Mouse (Mus musculus): ENCODE results near the gene Gm11168. TPM values are rescaled to one million over a fixed set of nuclear protein-coding genes. Genes with fewer than 3 reads are reported as not detected.
A peak's percentile ranks its signal among the peaks of the same experiment; 100 is the strongest.
"Not testable (repeated sequence)": the region's sequence is repeated elsewhere in the genome, so short reads cannot be mapped to it uniquely, and the experiment has no call there.

The Gm11168 gene
- polyA plus RNA-seq, 1 experiment from 2014 or later: not detected

- not testable (repeated sequence) for H3K27me3 ChIP-seq (replicated peaks); H3K27ac ChIP-seq; ATAC-seq (ENCODE audit: low FRiP score, low read depth); H3K4me2 ChIP-seq (replicated peaks); H3K4me1 ChIP-seq; H3K9ac ChIP-seq; H3K4me3 ChIP-seq; H3K36me3 ChIP-seq; H3K9me3 ChIP-seq
- 50% methylated on average over 1 of the region's 9 CpGs for WGBS
Observed at GRCm38 (mm10) chr9:3017108-3017507, 14.0 kb downstream of the Gm11168 start, which contains the start of gene Gm10719. Gm10719 (plus strand) TSS chr9:3017408.

GRCm38 (mm10) chr9:3018944-3019343 lies 15.8 kb downstream of the Gm11168 start:
- not testable (repeated sequence) for ATAC-seq (ENCODE audit: low FRiP score, low read depth); H3K36me3 ChIP-seq; H3K4me2 ChIP-seq (replicated peaks); H3K4me1 ChIP-seq; H3K4me3 ChIP-seq; H3K27ac ChIP-seq; H3K27me3 ChIP-seq (replicated peaks); H3K9ac ChIP-seq; H3K9me3 ChIP-seq
- 65% methylated on average over 9 of the region's 9 CpGs for WGBS

- H3K27ac ChIP-seq; H3K9ac ChIP-seq; H3K4me1 ChIP-seq; H3K27me3 ChIP-seq (replicated peaks); H3K4me2 ChIP-seq (replicated peaks); H3K36me3 ChIP-seq; H3K9me3 ChIP-seq; H3K4me3 ChIP-seq: not testable (repeated sequence)
- peak; percentile 65 for ATAC-seq (ENCODE audit: low FRiP score, low read depth)
- WGBS: 76% methylated on average over 17 of the region's 19 CpGs
Observed at GRCm38 (mm10) chr9:3019835-3020727, 16.9 kb downstream of the Gm11168 start.

GRCm38 (mm10) chr9:3022316-3023008 lies 19.3 kb downstream of the Gm11168 start:
- not testable (repeated sequence) for H3K27ac ChIP-seq; H3K36me3 ChIP-seq; H3K4me3 ChIP-seq; H3K27me3 ChIP-seq (replicated peaks); H3K4me1 ChIP-seq; ATAC-seq (ENCODE audit: low FRiP score, low read depth); H3K9me3 ChIP-seq; H3K4me2 ChIP-seq (replicated peaks); H3K9ac ChIP-seq
- 73% methylated on average over 11 of the region's 13 CpGs for WGBS

- H3K4me2 ChIP-seq (replicated peaks); H3K27ac ChIP-seq; H3K36me3 ChIP-seq; H3K4me3 ChIP-seq; H3K4me1 ChIP-seq; H3K27me3 ChIP-seq (replicated peaks); H3K9ac ChIP-seq; H3K9me3 ChIP-seq; ATAC-seq (ENCODE audit: low FRiP score, low read depth): not testable (repeated sequence)
- 76% methylated on average over 12 of the region's 13 CpGs for WGBS
Observed at GRCm38 (mm10) chr9:3023312-3023984, 20.3 kb downstream of the Gm11168 start, which contains the start of gene Gm10718. Gm10718 (plus strand) TSS chr9:3023547.

GRCm38 (mm10) chr9:3023985-3024648 lies 21.0 kb downstream of the Gm11168 start:
- WGBS: 74% methylated on average over 16 of the region's 16 CpGs
- H3K4me3 ChIP-seq; H3K27me3 ChIP-seq (replicated peaks); H3K36me3 ChIP-seq; H3K27ac ChIP-seq; H3K9me3 ChIP-seq; H3K4me2 ChIP-seq (replicated peaks); H3K4me1 ChIP-seq; H3K9ac ChIP-seq; ATAC-seq (ENCODE audit: low FRiP score, low read depth): not testable (repeated sequence)

GRCm38 (mm10) chr9:3024912-3025467 lies 21.8 kb downstream of the Gm11168 start, which contains the start of gene Gm10717:
Gm10717 (plus strand) TSS chr9:3025417.
- WGBS: 70% methylated on average over 12 of the region's 12 CpGs
- not testable (repeated sequence) for H3K4me1 ChIP-seq; H3K36me3 ChIP-seq; ATAC-seq (ENCODE audit: low FRiP score, low read depth); H3K27ac ChIP-seq; H3K27me3 ChIP-seq (replicated peaks); H3K9ac ChIP-seq; H3K9me3 ChIP-seq; H3K4me3 ChIP-seq; H3K4me2 ChIP-seq (replicated peaks)

- not testable (repeated sequence) for ATAC-seq (ENCODE audit: low FRiP score, low read depth); H3K27ac ChIP-seq; H3K4me3 ChIP-seq; H3K36me3 ChIP-seq; H3K27me3 ChIP-seq (replicated peaks); H3K9me3 ChIP-seq; H3K9ac ChIP-seq; H3K4me2 ChIP-seq (replicated peaks); H3K4me1 ChIP-seq
- WGBS: 75% methylated on average over 5 of the region's 6 CpGs
Observed at GRCm38 (mm10) chr9:3025653-3026052, 22.5 kb downstream of the Gm11168 start.

GRCm38 (mm10) chr9:3026136-3026535 lies 23.0 kb downstream of the Gm11168 start:
- not testable (repeated sequence) for ATAC-seq (ENCODE audit: low FRiP score, low read depth); H3K27me3 ChIP-seq (replicated peaks); H3K9me3 ChIP-seq; H3K36me3 ChIP-seq; H3K4me2 ChIP-seq (replicated peaks); H3K4me3 ChIP-seq; H3K4me1 ChIP-seq; H3K27ac ChIP-seq; H3K9ac ChIP-seq
- 76% methylated on average over 5 of the region's 5 CpGs for WGBS

GRCm38 (mm10) chr9:3026741-3027140 lies 23.6 kb downstream of the Gm11168 start:
- ATAC-seq (ENCODE audit: low FRiP score, low read depth): not testable (repeated sequence)
- 64% methylated on average over 9 of the region's 9 CpGs for WGBS

GRCm38 (mm10) chr9:3027200-3027599 lies 24.1 kb downstream of the Gm11168 start:
- H3K9ac ChIP-seq; H3K9me3 ChIP-seq; H3K4me2 ChIP-seq (replicated peaks); H3K27ac ChIP-seq; H3K27me3 ChIP-seq (replicated peaks); H3K4me3 ChIP-seq; H3K36me3 ChIP-seq; ATAC-seq (ENCODE audit: low FRiP score, low read depth); H3K4me1 ChIP-seq: not testable (repeated sequence)
- WGBS: 71% methylated on average over 9 of the region's 9 CpGs

More at GRCm38 (mm10) chr9:3026741-3027140, 23.6 kb downstream of the Gm11168 start:
- H3K9ac ChIP-seq; H3K36me3 ChIP-seq; H3K4me3 ChIP-seq; H3K27ac ChIP-seq; H3K9me3 ChIP-seq; H3K27me3 ChIP-seq (replicated peaks); H3K4me2 ChIP-seq (replicated peaks); H3K4me1 ChIP-seq: not testable (repeated sequence)

Measured in neural tube, embryonic 12.5 days (tissue).